Mouse (Mus musculus) CH12.LX (cell line): Measurements from ENCODE around the gene Pla2g1b. TPM values are rescaled to one million over a fixed set of nuclear protein-coding genes. Genes with fewer than 3 reads are reported as not detected.

ENCODE experiments used
- DNase-seq: peaks from one replicate; pipeline ENCODE4 v3.0.0-alpha.2; 2013; ENCODE audit errors: extremely low read depth
- H3K27ac ChIP-seq: 2 replicates; pipeline ENCODE4 v1.5.1; 2012; ENCODE audit warnings: low read depth, mild to moderate bottlenecking, control low read depth, moderate library complexity; ENCODE audit not compliant: insufficient read depth
- H3K27me3 ChIP-seq: replicated peaks from 2 replicates; pipeline ENCODE3; 2012; ENCODE audit warnings: inconsistent platforms
- H3K36me3 ChIP-seq, 2 experiments: replicated peaks in 1 of 2; 2 replicates each; pipeline versions ENCODE3 to v1.6.1; 2012; ENCODE audit warnings: inconsistent platforms in 1 of 2, low read length in 1 of 2, mild to moderate bottlenecking in 1 of 2, mixed read lengths in 1 of 2, moderate library complexity in 1 of 2; ENCODE audit not compliant: control insufficient read depth in 1 of 2, insufficient read depth in 1 of 2
- H3K4me1 ChIP-seq, 2 experiments: 2 replicates each; pipeline ENCODE4 v1.6.1; 2012; ENCODE audit warnings: inconsistent platforms in 1 of 2, moderate library complexity in 1 of 2; ENCODE audit not compliant: insufficient read depth in 2 of 2, control insufficient read depth in 1 of 2
- H3K4me2 ChIP-seq: 2 replicates; pipeline ENCODE4 v1.6.1; 2012; ENCODE audit warnings: low read depth, mild to moderate bottlenecking, control low read depth; ENCODE audit not compliant: poor library complexity, insufficient read depth, severe bottlenecking
- H3K4me3 ChIP-seq, 3 experiments: fragments of 150-350 bp in 1 of 3; sonication (generic) in 1 of 3; replicated peaks in 1 of 3; 2 replicates each; pipeline versions ENCODE3 to v1.5.1; 2011 to 2012; ENCODE audit warnings: low read depth in 2 of 3, low read length in 2 of 3, mild to moderate bottlenecking in 2 of 3, moderate library complexity in 2 of 3, control low read depth in 1 of 3, improper control_type of control experiment in 1 of 3, inconsistent platforms in 1 of 3, mixed read lengths in 1 of 3; ENCODE audit not compliant: poor library complexity in 1 of 3
- H3K79me2 ChIP-seq: replicated peaks from 2 replicates; pipeline ENCODE4 v1.6.1; 2012; ENCODE audit warnings: mild to moderate bottlenecking, moderate library complexity; ENCODE audit not compliant: control insufficient read depth, poor library complexity, insufficient read depth, severe bottlenecking; ENCODE audit errors: extremely low read depth
- H3K9ac ChIP-seq: 2 replicates; pipeline ENCODE4 v1.6.1; 2012; ENCODE audit warnings: low read depth, mild to moderate bottlenecking, control low read depth, moderate library complexity; ENCODE audit not compliant: insufficient read depth
- H3K9me3 ChIP-seq: replicated peaks from 2 replicates; pipeline ENCODE3; 2012; ENCODE audit warnings: low read length, inconsistent platforms, mixed read lengths
- BHLHE40 ChIP-seq: IDR thresholded peaks from 2 replicates; pipeline ENCODE4 v1.6.1; 2011; ENCODE audit warnings: mild to moderate bottlenecking, low read depth, low read length, improper control_type of control experiment
- CTCF ChIP-seq, 2 experiments: IDR thresholded peaks in 1 of 2; conservative IDR thresholded peaks in 1 of 2; 2 replicates each; pipeline ENCODE4 v1.5.1; 2011 to 2012; ENCODE audit warnings: low read depth in 2 of 2, low read length in 2 of 2, improper control_type of control experiment in 1 of 2, inconsistent platforms in 1 of 2, mild to moderate bottlenecking in 1 of 2, moderate library complexity in 1 of 2
- ELF1 ChIP-seq: IDR thresholded peaks from 2 replicates; pipeline ENCODE4 v1.6.1; 2014; ENCODE audit warnings: low read depth, mild to moderate bottlenecking, inconsistent platforms, low read length, improper control_type of control experiment
- MYC ChIP-seq: IDR thresholded peaks from 2 replicates; pipeline ENCODE4 v1.6.1; 2011; ENCODE audit warnings: low read depth, mild to moderate bottlenecking, improper control_type of control experiment, low read length
- NRF1 ChIP-seq: IDR thresholded peaks from 2 replicates; pipeline ENCODE4 v1.6.1; 2014; ENCODE audit warnings: low read depth, mild to moderate bottlenecking, inconsistent platforms, low read length, improper control_type of control experiment, moderate library complexity
- POLR2AphosphoS2 ChIP-seq: IDR thresholded peaks from 2 replicates; pipeline ENCODE4 v1.6.1; 2011; ENCODE audit warnings: low read depth, low read length, improper control_type of control experiment
- RAD21 ChIP-seq: IDR thresholded peaks from 2 replicates; pipeline ENCODE4 v1.6.1; 2011; ENCODE audit warnings: low read depth, mild to moderate bottlenecking, low read length, improper control_type of control experiment, moderate library complexity
- SMC3 ChIP-seq: IDR thresholded peaks from 2 replicates; pipeline ENCODE4 v1.6.1; 2011; ENCODE audit warnings: low read depth, low read length, improper control_type of control experiment
- USF2 ChIP-seq: conservative IDR thresholded peaks from 2 replicates; pipeline ENCODE4 v1.6.1; 2011; ENCODE audit warnings: low read depth, low read length, improper control_type of control experiment
- ZC3H11A ChIP-seq: IDR thresholded peaks from 2 replicates; pipeline ENCODE4 v1.6.1; 2012; ENCODE audit warnings: low read depth, mild to moderate bottlenecking, inconsistent platforms, low read length, improper control_type of control experiment
- ZNF384 ChIP-seq: IDR thresholded peaks from 2 replicates; pipeline ENCODE4 v1.6.1; 2012; ENCODE audit warnings: low read depth, low read length, improper control_type of control experiment, inconsistent platforms
- dilution Hi-C: fragments of 300-500 bp; cut with MboI; formaldehyde crosslinking; loops from 2 replicates; pipeline ENCODE4 v1.14.3; 2020; ENCODE audit warnings: low sequenced_read_pairs; ENCODE audit not compliant: extremely low pct_unique_long_range_greater_than_20kb, extremely low pct_ligation_motif_present
- in situ Hi-C: fragments of 300-500 bp; cut with MboI; formaldehyde crosslinking; loops from 3 replicates; pipeline ENCODE4 v1.14.3; 2019; ENCODE audit warnings: low sequenced_read_pairs, low pct_ligation_motif_present, low pct_unique_long_range_greater_than_20kb, mixed read lengths
- polyA plus RNA-seq: library from polyadenylated mRNA; unstranded; fragments of >175 nt; gene quantifications from 2 replicates; pipeline ENCODE4 v1.2.1, GENCODE M21; 2012; ENCODE audit warnings: low read depth; ENCODE audit not compliant: insufficient read length
- total RNA-seq, 2 experiments: library from RNA; depleted of rRNA; stranded (reverse); fragments of 300-350 nt in 1 of 2; fragments of >200 nt in 1 of 2; gene quantifications; 2 replicates each; pipeline ENCODE4 v1.2.3; 2012 to 2014

Pla2g1b gene
- total and polyA plus RNA-seq, 3 experiments: not detected

GRCm38 (mm10) chr5:115470766-115471531, 4.9 kb downstream of the Pla2g1b start:
- TF ChIP-seq ELF1 (no peak), MYC (0 out of 2 replicates have a peak, but pooled peaks have one; percentile 42), ZC3H11A (no peak), RAD21 (peak; percentile 35), POLR2AphosphoS2 (no peak), BHLHE40 (no peak), USF2 (no peak), CTCF (conservative IDR thresholded peaks at IDR 0.05 in 1 of 2, IDR thresholded peaks at IDR 0.05 in 1 of 2; ENCODE audit: low read depth in 2 of 2, low read length in 2 of 2) (peak; percentile 76 to 98), ZNF384 (0 out of 2 replicates have a peak, but pooled peaks have one; percentile 19), SMC3 (0 out of 2 replicates have a peak, but pooled peaks have one; percentile 2)
- dilution Hi-C loops: no loop called here
- Histone ChIP-seq H3K9ac (no peak overlapping the region), H3K4me2 (peak overlapping the region; percentile 53; the same call in 1 of the 2 replicates), H3K79me2 (no peaks in the 10 kb centered on the region), H3K36me3 (peaks cover 0 to 5% of the 10 kb centered on the region in 2 experiments), H3K27ac (no peak overlapping the region), H3K9me3 (no peaks in the 10 kb centered on the region), H3K4me3 (peak overlapping the region in 1 of 3 experiments; percentile 24), H3K4me1 (peaks cover 0 to 16% of the 10 kb centered on the region in 2 experiments; a peak in 2 of 4 replicates), H3K27me3 (peaks cover 2% of the 10 kb centered on the region)
- in situ Hi-C loops: no loop called here
- peak; percentile 50 for DNase-seq

GRCm38 (mm10) chr5:115473191-115473590, 7.1 kb downstream of the Pla2g1b start:
- Histone ChIP-seq H3K27me3 (peaks cover 2% of the 10 kb centered on the region), H3K4me3 (no peak overlapping the region), H3K27ac (no peak overlapping the region), H3K79me2 (no peaks in the 10 kb centered on the region), H3K9ac (no peak overlapping the region), H3K4me1 (peaks cover 0 to 12% of the 10 kb centered on the region in 2 experiments; a peak in 2 of 4 replicates), H3K9me3 (no peaks in the 10 kb centered on the region), H3K36me3 (peaks cover 6 to 24% of the 10 kb centered on the region in 2 experiments), H3K4me2 (no peak overlapping the region)
- DNase-seq: no peak
- dilution Hi-C loops: no loop called here
- in situ Hi-C loops: no loop called here
- TF ChIP-seq NRF1 (no peak), CTCF (conservative IDR thresholded peaks at IDR 0.05 in 1 of 2, IDR thresholded peaks at IDR 0.05 in 1 of 2; ENCODE audit: low read depth in 2 of 2, low read length in 2 of 2) (peak; percentile 8 to 83; a peak in 2 of 4 replicates)
